Mouse (Mus musculus) ZHBTc4 (cell line): ENCODE results near the gene Triobp.

Source experiments
- DNase-seq: peaks from one replicate; pipeline ENCODE4 v3.0.0-alpha.2; 2011; ENCODE audit warnings: low read depth, low spot score

Triobp gene

DNA sequence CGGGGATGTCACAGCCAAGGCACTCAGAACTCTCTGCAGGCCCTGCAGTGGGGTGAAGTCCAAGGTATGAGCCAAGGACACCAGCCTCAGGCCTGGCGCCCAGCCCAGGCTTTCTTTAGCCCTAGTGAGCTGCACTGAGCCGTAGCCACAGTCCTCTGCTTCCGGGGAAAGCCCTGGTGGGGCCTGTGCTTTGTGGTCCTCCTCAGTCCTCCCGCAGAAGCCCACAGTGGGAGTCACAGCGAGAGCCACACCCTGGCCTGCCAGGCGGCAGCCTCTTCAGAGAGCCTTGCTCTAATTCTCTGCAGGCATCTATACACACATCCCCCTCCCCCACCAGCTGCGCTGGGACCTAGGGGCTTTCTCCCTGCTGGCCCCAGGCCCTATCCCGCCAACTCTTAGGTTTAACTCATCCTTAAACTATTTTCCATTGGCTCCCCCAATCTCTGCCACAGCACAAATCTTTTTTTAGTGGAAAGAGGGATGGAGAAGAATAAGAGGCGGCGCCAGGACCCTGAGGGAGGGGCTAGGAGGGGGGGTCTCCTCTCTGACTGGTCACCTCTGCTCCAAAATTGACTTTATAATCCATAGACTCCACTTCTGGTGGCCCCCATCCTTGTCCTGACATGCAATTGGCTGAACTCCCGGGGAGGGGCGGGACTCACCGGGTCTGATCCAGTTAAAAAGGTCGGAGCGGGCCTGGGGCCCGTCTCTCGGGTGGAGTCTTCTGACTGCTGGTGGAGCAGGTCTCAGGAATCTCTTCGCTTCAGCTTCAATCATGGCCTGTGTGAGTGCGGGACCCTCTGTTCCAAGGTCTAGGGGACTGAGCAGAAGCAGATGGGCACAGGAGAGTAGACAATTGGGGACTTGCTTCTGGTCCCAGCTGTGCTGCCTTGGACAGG, 21.3 kb upstream of the Triobp start, which contains the start of gene Lgals1:
Lgals1 (plus strand) TSS at position 705 of the 899 bp plus-strand sequence.
- peak; percentile 90 for DNase-seq

DNA sequence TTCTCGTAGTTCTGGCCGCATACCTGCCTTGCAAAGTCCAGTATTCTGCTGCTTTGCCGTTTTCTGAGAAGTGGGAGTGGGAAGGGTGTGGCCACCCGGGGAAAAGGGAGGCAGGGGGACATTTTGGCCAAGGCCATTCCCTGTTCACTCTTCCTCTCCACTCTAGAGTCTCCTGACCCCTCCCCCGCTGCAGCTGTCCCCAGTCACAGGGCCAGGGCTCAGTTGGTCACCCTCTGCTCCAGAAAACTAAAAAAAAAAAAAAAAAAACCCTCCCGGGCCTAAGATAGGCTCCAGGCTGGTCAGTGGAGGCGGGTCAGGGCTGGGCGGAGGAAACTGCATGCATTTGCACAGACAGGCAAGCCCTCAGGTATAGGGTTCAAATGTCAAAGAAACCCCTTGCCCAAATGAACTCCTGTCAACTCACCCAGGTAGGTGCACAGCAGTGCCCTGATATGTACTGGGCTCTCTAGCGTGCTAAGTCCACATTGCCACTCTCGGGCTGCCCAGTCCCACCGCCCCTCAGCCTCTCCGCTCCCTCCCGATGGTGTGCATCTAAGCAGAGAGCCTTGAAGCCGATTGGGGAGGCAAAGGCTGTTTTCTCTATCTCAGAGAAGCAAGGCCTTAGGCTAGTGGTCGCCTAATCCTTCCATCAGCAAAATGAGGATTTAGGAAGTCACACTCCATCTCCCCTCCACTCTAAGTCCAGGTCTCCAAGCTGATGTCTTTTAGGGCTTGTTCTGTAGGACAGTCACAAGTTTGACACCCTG, 20.3 kb upstream of the Triobp start:
- no peak for DNase-seq

DNA sequence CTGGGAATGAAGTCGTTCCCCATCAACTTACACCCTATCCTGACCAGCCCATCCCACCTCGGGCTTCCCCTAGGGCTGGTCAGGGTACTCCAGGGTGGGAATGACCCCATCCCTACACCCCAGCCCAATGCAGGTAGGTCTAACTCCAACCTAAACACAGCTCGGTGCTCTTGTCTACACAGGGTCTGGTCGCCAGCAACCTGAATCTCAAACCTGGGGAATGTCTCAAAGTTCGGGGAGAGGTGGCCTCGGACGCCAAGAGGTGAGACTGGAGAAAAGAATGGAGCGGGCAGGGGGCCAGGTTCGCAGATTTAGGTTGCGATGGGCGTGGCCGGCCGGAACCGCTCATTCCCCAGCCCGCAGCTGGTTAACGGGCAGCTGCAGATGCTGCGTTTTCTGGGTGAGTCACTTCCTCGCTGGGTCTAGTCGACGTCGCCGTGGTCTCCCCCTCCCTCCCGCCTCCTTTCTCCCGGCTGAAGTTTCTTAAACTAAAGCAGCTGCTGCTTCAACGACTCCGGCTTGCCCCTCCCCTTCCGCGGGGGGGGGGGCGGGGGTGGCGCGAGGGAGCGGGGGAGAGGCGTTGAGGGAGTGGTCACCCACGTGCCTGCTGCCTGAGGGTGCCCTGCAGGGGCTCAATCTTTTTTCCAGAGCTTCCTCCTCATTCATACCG, 19.6 kb upstream of the Triobp start:
- DNase-seq, result peak; percentile 87

DNA sequence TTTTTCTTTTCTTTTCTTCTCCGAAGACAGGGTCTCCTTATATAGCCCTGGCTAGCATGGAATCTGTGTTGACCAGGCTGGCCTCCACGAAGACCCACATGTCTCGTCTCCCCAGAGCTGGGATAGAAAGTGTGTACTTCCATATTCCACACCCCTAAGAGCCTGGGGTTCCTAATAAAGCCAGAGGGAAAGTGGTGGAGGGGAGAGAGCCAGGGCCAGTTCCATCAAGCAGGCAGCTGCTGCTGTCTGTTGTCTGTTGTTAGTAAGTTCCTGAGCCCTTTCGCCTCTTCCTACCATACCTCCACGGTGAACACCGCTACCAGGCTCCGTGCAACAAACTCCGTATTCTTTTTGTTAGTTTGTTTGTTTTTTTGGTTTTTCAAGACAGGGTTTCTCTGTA, 19.0 kb upstream of the Triobp start:
- no peak for DNase-seq

DNA sequence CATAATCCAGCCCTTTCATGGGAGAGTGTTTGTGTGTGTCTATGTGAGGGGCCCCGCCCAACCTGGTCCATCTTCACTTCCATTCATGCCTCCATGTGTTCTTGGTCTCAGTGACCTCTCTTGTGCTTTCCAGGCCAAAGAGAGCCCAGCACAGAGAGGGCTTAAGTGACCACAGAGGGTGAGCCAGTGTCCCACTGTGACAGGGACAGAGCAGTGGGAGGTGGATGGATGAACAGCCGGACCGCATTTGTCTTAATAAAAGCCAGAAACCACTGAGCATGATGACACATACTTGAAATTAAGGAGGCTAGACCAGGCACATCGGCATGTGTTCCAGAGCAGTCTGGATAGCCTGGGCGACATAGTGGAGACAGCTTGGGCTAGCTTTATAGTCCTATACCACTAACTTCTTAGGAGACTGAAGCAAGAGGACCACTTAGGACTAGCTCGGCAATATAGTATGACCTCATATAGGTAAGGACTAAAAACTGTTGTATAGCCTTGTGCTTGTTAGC, 17.3 kb upstream of the Triobp start:
- DNase-seq, result no peak

DNA sequence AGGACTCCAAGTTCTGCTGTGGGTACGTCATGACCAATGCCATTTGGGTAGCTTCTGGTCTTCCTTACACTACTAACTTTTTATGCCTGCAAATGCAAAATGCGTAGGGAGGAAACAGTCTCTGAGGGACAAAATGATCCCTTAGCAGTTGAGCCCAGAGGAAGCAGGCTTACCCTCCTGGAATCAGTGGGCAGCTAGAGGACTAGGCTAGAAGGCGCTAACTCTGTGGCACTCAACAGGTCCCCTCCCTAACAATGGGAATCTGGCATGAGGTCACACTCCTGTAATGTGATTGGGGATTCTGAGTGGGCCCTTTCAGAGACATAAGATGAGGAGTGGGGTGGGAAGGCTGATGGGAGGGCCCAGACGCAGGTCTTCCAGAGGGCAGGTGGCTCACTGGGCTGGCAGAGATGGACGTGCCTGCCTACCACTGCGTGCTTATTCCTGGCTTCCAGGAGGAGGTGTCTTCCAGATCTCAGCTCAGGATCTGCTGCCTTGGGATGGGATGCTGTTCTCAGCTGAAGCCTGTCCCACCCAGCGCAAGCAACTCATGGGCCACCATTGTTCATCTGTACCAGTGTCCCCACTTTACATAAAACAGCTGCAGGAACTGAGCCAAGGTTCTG, 16.6 kb upstream of the Triobp start:
- DNase-seq, result no peak

DNA sequence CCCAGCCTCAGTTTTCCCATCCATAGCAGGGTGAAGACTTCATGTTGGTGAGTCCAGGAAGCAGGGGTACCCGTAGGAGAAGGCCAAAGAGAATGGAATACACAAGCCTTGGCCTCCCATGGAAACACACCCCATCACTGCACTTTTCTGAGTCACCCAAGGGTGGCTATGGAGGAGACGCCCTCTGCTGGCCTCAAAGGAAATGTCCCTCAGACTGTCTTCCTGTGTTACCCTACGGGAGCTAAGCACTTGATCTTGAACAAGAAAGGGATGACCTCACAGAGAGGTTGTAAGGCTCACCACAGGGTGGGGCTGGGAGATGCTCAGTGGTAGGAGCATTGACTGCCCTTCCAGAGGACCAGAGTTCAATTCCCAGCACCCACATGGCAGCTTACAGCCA, 15.9 kb upstream of the Triobp start:
- peak; percentile 88 for DNase-seq

DNA sequence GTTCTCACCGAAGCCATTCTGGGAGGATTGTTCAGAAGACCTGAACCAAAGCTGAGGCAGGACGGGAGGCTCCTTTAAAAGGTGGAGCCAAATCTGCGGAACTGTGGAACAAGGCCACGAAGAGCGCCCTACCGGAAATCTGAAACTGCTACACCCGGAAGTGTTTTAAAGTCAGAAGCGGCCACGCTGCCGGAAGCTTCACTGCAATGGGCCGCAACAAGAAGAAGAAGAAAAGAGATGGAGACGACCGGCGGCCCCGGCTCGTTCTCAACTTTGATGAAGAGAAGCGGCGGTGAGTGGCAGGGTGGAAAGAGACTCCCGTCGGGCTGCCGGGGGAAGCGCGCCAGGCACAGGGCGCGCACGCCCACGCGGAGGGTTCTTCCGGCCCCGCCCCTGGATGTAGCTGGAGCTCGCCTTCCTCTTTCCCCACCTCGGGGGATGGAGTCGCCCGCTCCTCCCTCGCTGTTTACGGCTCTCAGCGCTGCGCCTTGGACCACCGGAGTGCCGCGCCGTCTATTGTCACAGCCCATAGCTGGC, 12.7 kb upstream of the Triobp start, which contains the start of gene Nol12:
Nol12 (plus strand) TSS at position 150 of the 537 bp plus-strand sequence.
- peak; percentile 95 for DNase-seq

DNA sequence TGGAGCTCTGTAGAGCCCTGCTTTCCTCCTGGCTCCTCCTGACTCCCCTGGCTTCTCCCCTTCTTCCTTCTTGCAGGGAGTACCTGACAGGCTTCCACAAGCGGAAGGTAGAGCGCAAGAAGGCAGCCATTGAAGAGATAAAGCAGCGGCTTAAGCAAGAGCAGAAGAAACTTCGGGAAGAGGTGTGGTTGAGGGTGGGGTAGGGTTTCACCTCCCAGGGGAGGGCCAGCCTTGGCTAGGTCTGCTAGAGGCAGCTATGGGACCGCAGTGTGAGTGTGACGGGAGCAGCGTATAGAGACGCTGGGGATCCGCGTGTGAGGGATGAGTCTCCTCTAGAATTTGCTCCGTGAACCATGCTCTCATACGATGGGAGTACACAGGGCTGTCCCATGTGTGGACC, 11.1 kb upstream of the Triobp start:
- DNase-seq, result no peak

DNA sequence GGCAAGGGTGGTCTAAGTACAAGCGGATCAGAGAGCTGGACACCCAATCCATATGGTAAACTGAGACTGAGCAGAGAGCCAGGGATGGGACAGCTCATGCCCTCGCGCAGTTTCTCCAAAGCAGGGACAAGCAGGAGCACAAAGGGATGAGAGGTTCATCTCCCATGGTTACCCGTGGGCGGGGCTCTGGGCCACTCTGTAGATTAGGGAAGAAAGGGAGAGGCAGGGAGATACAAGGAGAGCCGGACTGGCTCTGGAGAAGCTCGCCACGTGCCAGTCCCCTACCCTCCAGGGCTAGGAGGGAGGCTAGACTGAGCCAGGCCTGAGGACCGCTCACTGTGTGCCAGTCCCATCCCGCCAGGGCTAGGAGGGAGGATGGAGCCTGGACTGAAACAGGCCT, 10.2 kb upstream of the Triobp start:
- DNase-seq, result peak; percentile 46

DNA sequence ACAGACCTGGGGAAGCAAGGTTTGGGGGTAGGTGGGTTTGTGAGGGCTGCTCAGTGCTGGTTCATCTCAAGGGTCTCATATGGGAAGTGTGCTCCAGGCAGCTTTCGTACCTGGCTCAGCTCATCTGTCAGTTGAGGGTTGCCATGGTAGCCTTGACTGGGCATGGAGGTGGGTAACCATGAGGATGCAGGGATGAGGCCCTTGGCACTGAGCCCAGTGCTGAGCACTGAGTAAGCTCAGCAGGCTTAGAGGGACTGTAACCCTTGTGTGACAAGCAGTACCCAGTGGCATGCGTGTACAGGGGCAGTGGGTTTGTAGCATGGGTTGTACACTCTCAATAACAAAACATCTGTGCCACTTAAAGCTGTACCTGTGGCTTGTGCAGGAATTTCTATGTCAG, 9.6 kb upstream of the Triobp start:
- DNase-seq, result no peak

DNA sequence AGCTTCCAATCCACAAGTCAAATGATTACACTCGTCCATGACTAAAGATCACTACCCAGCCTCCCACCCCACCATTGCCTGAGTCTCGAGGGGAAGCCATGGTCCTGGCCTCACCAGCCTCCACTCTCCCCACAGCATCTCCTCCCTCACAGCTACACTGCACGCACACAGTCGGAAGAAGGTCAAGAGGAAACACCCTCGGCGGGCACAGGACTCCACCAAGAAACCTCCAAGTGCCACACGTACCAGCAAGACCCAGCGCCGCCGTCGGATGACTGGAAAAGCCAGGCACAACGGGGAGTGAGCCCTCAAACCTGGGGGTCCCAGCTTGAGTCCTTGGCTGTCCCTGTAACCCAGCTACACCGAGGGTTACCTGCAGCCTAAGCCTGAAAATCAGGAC, 7.2 kb upstream of the Triobp start:
- no peak for DNase-seq

DNA sequence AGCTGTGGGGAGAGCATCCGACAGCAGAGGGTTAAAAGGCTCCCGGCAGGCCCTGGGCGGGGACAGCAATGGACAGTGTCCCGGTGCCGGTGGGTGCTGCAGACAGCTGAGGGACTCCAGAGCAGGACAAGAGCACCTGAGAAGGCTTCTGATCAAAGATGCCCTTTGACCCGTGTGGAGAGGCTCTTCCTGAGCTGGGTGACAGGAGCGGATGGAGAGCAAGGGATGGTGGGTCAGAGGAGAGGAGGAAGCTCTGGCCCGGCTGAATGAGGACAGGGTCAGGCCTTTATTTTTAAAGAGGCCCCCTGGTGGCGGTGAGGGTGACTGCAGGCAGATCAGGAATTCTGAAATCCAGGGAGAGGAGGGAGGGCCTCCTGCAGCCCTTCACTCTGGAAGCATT, 4.9 kb upstream of the Triobp start:
- DNase-seq, result peak; percentile 82

DNA sequence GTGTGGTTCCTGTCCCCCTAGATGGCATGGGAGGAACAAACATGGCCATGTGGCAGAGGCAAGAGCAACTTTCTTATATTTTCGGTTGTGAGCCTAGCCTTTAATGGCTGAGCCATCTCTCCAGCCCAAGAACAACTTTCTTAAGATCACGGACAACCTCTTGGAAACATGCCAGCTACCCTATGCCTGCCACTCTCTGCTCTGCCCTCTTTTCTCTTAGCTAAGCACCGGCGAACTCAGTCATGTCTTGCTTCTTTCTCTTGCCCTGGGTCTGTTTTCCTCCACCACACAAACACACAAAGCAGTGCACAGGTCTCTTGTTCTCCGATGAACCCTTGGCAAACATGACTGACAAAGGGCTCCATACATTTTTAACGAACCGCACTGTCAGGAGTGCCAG, 1.3 kb upstream of the Triobp start:
- DNase-seq, result no peak

DNA sequence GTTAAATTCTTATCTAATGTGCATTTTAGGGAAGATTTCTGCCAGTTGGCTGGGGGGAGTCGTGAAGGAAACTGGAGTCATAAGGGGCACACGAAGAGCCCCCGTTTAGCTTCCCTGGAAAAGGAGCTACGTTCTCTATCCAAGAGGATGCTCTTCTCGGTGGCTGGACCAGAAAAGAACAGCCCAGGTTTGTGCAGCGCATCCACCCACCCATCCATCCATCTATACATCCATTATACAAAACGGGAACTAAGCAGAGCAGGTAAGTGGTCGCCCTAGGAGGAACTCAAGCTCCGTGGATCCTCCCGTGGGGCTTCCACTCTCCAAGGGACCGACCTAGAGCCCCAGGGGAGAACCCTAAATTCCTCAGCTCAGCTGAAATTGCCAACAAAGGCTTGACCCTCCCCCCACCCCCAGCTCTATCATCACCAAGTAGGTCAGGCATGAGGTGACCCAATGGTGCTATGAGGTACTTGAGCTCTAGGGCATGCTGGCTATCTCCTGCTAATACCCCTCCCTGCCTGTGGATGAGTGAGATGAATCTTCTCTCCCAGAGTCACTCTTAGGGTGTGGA, 715 bp downstream of the Triobp start:
- DNase-seq, result no peak

DNA sequence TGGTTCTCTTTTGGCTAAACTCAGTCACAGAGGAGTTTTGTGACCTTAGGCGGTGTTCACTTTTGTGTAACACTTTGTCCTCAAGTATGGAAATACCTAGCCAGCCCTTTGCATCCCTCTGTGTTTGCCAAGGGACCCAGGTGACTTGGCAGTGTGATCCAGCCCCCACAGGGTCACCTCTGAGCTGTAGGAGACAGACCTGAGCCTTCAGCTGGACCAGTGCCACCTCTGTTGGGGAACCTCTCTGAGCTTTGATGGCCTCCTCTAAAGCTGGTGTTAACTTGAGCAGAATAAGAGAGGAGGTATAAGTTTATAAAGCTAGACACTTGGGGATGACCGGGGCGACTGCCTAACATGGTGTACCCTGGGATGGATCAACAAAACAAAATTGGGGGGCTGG, 1.4 kb downstream of the Triobp start:
- no peak for DNase-seq

DNA sequence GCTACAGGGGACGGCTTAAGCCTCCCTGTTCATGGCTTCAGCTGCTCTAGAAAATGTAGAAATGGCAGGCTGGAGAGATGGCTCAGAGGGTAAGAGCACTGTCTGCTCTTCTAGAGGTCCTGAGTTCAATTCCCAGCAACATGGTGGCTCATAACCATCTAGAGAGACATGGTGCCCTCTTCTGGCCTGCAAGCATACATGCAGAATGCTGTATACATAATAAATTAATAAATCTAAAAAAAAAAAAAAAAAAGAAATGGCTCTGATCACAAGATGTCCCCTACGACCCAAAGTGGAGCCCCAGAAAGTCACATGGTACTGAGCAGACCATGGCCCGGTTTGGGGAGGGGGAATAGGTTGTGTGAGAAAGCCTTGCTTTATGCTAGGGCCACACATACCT, 8.1 kb downstream of the Triobp start:
- no peak for DNase-seq

DNA sequence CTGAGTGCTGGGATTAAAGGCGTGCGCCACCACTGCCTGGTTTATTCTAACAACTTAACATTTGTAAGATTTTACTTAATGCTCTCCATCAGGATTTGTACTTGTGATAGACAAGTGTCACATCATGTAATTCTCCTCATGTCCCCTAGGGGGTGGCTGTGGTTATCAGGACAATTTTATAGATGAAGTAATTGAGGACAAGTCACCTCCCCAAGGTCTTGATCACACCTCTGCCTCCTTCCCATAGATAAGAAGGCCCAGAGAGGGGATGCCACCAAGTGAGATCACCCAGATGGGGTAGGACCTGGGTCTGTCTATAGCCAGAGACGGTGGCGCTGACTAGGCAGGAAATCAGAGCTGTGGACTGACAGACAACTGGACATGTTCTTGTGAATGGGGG, 8.8 kb downstream of the Triobp start:
- peak; percentile 73 for DNase-seq

DNA sequence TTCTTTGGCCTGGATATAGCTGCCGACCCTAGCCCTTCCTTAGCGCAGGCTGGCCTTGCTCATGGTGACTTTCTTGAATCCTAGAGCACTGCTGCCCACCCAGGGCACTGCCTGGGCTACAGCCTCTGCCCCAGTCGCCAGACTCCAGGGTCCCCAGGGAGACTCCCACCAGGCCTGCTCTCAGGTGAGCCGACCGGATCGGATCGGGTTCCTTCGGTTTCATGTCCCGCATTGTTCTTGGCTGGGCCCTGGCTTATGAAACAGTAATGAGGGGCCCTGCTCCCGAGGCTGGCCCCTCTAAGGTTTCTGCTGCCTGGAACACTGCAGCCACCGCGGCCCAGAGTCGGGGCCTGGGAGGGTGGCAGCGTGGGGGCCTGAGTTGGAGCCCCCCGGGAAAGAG, 9.5 kb downstream of the Triobp start:
- DNase-seq, result no peak

DNA sequence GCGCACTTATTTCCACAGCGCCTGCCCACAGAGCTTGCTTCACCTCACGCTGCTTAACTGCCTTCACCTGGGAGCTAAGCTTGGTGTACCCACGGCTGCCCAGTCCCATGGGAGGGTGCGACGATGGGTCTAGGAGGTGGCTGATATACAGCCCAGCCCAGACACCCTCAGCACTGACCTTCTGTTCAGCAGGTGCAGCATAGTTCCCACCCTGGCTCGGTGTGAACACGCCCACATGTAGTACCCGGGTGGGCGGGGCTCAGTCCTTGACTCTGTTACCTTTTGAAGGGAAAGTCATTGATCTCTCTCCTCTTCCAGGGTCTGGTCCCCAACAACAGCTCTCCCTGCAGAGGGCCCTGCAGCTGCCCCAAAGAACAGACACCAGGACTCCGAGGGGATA, 12.0 kb downstream of the Triobp start:
- peak; percentile 55 for DNase-seq

DNA sequence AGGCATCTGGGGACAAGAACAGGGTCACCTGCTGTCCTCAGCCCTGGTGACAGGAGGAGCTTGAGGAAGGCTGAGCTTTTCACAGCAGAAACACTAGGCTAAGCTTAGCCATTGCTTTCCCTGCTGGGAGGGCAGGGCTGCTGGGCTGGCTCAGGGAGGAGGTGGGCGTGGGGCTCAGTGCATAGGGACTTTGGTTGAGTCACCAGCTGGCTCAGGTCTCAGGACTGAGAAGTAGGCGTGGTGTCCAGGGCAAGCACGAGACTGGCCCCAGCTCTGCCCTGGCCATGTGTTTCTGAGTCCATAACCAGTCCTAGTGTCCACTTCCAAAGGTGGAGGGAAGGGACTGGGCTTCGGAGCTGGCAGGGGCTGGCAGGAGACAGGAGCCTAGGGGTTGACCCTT, 12.6 kb downstream of the Triobp start:
- DNase-seq, result no peak
